Mouse (Mus musculus) limb, embryonic 15.5 days (tissue): ENCODE results near the gene Rab31. TPM values are rescaled to one million over a fixed set of nuclear protein-coding genes. Genes with fewer than 3 reads are reported as not detected.

Experiments used
- ATAC-seq: fragments of 200-750 bp; cut with Nextera tagmentation; 2 replicates; pipeline ENCODE4 v1.8.0; 2017; ENCODE audit warnings: low read depth, moderate TSS enrichment; ENCODE audit not compliant: insufficient number of reproducible peaks, low FRiP score, low TSS enrichment
- H3K27ac ChIP-seq: fragments of 300-500 bp; sonication (generic); 2 replicates; pipeline ENCODE4 v1.5.1; 2015; ENCODE audit warnings: moderate library complexity, mild to moderate bottlenecking, inconsistent platforms
- H3K27me3 ChIP-seq: fragments of 300-500 bp; sonication (generic); 2 replicates; pipeline ENCODE4 v1.6.1; 2015; ENCODE audit warnings: inconsistent platforms
- H3K36me3 ChIP-seq: fragments of 300-500 bp; sonication (generic); 2 replicates; pipeline ENCODE4 v1.6.1; 2015; ENCODE audit warnings: inconsistent platforms
- H3K4me1 ChIP-seq: fragments of 300-500 bp; sonication (generic); 2 replicates; pipeline ENCODE4 v1.6.1; 2015; ENCODE audit warnings: inconsistent platforms
- H3K4me2 ChIP-seq: fragments of 300-500 bp; sonication (generic); 2 replicates; pipeline ENCODE4 v1.6.1; 2015; ENCODE audit warnings: mild to moderate bottlenecking, inconsistent platforms
- H3K4me3 ChIP-seq: fragments of 300-500 bp; sonication (generic); 2 replicates; pipeline ENCODE4 v1.5.1; 2015; ENCODE audit warnings: mild to moderate bottlenecking, inconsistent platforms
- H3K9ac ChIP-seq: fragments of 300-500 bp; sonication (generic); 2 replicates; pipeline ENCODE4 v1.6.1; 2015; ENCODE audit warnings: inconsistent platforms
- H3K9me3 ChIP-seq: fragments of 300-500 bp; sonication (generic); 2 replicates; pipeline ENCODE4 v1.6.1; 2016; ENCODE audit warnings: inconsistent platforms
- WGBS: fragments of 180-500 bp; shearing (Covaris S2); methylation state at CpG from one replicate; pipeline ENCODE4 v1.1.7; 2015; 5-methylcytosine and 5-hydroxymethylcytosine counted together
- polyA plus RNA-seq: library from polyadenylated mRNA; unstranded; fragments of >200 nt; fragmentation: Nextera tagmentation; extraction: Ambion mirVana; gene quantifications from 2 replicates; pipeline ENCODE4 v1.2.1, GENCODE M21; 2015

Gene Rab31
- polyA plus RNA-seq, 1 experiment from 2014 or later, result 54.1 TPM

DNA sequence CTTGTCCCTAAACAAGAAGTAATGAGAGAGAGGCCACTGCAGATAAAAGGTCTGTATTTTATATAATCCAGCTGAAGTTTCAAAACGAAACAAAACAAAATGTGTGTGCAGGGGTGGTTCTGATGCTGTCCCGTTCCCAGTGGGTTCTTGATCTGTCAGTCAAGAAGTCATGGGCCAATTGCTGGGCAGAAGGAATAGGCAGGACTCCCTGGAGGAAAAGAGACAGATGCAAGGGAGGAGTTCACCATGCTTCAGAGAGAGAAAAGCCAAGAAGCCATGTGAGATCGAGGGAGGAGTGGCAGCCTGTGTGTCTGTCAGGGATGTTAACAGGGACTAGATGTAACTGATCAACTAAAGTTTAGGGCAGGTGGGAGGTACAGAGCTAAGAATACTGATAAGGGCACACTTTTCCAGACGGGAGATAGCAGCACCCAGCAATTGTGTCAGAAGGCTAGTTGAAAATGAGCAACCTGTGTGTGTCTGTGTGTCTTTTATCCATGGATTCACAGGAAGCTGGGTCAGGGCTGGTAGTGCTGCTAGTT, 54.8 kb downstream of the Rab31 start:
- WGBS, result 80% methylated on average over 4 of the region's 4 CpGs
- Histone ChIP-seq H3K36me3 (peaks cover 15% of the 10 kb centered on the region), H3K27ac (no peak overlapping the region), H3K4me1 (no peaks in the 10 kb centered on the region), H3K9me3 (no peaks in the 10 kb centered on the region), H3K9ac (no peak overlapping the region), H3K27me3 (no peaks in the 10 kb centered on the region), H3K4me3 (no peak overlapping the region), H3K4me2 (no peak overlapping the region)
- ATAC-seq, result no peak

DNA sequence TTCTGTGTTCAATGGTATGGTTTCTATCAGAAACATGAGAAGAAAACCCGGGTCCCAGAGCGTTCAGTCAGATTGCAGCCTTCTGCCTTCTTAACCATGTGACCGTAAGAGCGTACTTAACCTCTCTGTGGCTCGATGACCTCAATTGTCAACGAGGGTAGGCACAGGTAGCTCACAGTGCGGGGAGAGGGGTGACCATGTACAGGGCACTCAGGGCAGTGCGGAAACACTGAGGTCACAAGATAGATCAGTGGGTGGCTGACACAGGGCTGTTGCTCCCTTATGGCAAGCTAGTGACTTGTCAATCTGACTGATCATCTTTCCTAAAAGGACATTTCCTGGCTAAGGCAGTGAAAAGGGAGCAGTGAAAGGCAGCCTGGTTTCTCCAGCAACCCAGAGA, 58.5 kb downstream of the Rab31 start:
- no peak overlapping the region for H3K27ac ChIP-seq
- no peak overlapping the region for H3K9ac ChIP-seq
- H3K4me2 ChIP-seq, result no peak overlapping the region
- 86% methylated on average over 8 of the region's 8 CpGs for WGBS
- H3K27me3 ChIP-seq, result no peaks in the 10 kb centered on the region
- no peak for ATAC-seq
- H3K36me3 ChIP-seq, result peaks cover 22% of the 10 kb centered on the region
- H3K9me3 ChIP-seq, result no peaks in the 10 kb centered on the region
- H3K4me1 ChIP-seq, result no peaks in the 10 kb centered on the region
- no peak overlapping the region for H3K4me3 ChIP-seq

DNA sequence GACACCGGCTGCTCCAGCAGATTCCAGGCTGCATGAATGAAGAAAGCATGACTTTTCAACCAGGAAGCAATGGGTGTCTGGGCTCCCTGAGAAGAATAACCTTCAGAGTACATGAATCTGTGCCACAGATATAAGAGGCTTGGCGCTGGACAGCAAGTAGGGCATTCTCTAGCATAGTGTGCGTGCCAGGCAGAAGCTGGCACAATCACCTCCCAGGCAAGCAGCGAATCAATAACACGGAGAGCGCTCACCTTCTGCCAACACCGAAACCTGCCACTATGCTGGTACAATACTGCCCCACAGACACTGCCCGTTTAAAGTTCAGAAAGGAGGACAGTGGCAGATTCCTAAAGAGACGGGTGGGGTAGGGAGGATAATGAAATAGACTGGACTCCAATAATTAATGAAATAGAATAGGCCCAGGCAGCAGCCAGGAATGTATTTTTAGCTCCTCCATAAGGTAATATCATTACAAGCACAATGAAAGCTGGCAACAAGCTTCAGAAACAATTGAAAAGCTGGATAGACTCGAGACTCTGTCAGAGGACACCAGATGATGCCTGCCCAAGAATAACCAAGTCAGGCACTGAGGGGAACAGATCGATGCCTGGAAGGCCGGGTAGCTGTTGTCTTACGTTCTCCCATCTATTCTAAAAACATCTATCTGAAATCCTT, 59.6 kb downstream of the Rab31 start:
- no peak overlapping the region for H3K4me3 ChIP-seq
- no peak overlapping the region for H3K27ac ChIP-seq
- H3K9ac ChIP-seq, result no peak overlapping the region
- H3K36me3 ChIP-seq, result peaks cover 20% of the 10 kb centered on the region
- ATAC-seq, result no peak
- WGBS, result 92% methylated on average over 13 of the region's 13 CpGs
- no peak overlapping the region for H3K4me2 ChIP-seq
- H3K9me3 ChIP-seq, result no peaks in the 10 kb centered on the region
- no peaks in the 10 kb centered on the region for H3K27me3 ChIP-seq
- no peaks in the 10 kb centered on the region for H3K4me1 ChIP-seq

DNA sequence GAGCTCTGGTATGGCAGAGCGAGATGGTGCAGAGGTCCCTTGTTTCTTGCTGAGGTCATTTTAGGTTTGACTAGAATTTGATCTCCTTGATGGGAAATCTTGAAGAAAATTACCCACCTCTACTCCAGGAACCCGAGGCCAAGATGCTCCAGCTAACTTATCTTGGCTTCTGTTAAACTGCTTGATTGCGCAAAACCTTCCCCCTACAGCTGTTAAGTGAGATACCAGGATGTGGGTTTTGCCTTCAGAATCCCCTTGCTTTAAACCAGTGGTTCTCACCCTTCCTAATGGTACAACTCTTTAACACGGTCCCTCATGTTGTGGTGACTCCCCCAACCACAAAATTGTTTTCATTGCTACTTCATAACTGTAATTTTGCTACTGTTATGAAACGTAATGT, 60.8 kb downstream of the Rab31 start:
- Histone ChIP-seq H3K27ac (no peak overlapping the region), H3K4me1 (0 out of 2 replicates have a peak, but pooled peaks cover 3% of the 10 kb centered on the region), H3K9me3 (no peaks in the 10 kb centered on the region), H3K4me2 (no peak overlapping the region), H3K27me3 (no peaks in the 10 kb centered on the region), H3K4me3 (no peak overlapping the region), H3K36me3 (peaks cover 16% of the 10 kb centered on the region; the same call in 1 of the 2 replicates), H3K9ac (no peak overlapping the region)
- ATAC-seq, result no peak
- WGBS, result 93% methylated on average over 5 of the region's 5 CpGs

DNA sequence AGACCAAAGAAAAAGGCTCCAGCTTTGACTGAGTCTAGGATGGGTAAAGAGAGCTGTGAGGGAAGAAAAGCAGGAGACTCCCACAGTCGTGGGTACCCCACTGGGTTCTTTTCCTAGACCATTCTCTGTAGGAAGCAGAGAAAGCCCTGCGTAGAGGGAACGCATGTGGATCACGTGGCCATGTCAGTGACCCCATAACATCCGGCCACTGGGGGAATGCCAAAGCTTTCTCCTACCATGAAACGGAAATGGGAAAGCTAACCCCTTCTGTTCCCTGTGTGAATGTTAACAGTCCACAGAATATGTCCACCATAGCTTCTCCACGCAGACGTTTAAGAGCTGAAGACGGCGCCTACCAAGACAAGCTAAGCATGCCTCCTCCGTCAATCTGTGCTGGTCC, 62.0 kb downstream of the Rab31 start:
- H3K4me3 ChIP-seq, result no peak overlapping the region
- no peak overlapping the region for H3K4me2 ChIP-seq
- H3K9me3 ChIP-seq, result no peaks in the 10 kb centered on the region
- ATAC-seq, result no peak
- no peak overlapping the region for H3K9ac ChIP-seq
- H3K27ac ChIP-seq, result no peak overlapping the region
- H3K27me3 ChIP-seq, result no peaks in the 10 kb centered on the region
- peaks cover 16% of the 10 kb centered on the region; the same call in 1 of the 2 replicates for H3K36me3 ChIP-seq
- 0 out of 2 replicates have a peak, but pooled peaks cover 3% of the 10 kb centered on the region for H3K4me1 ChIP-seq
- 94% methylated on average over 11 of the region's 11 CpGs for WGBS

DNA sequence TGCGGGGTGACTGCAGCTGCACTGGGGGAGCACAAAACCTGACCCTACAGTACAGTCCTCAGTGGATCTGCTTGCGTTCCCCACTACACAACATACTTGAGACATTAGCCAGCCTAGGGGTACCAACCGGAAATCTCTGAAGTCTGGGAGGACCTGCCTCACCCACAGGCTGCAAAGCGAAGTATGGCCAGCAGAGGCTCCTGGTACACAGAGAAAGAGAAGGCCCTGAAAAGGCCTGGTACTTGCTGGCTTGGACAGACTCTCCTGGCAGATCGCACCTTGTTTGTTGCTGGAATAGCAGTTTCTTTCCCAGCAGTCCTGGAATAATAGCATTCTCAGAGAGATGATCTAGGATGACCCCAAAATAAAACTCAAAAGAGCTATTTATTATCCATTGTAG, 66.3 kb downstream of the Rab31 start:
- Histone ChIP-seq H3K4me3 (no peak overlapping the region), H3K36me3 (0 out of 2 replicates have a peak, but pooled peaks cover 3% of the 10 kb centered on the region), H3K9ac (no peak overlapping the region), H3K4me1 (peaks cover 22% of the 10 kb centered on the region), H3K27ac (no peak overlapping the region), H3K9me3 (no peaks in the 10 kb centered on the region), H3K27me3 (no peaks in the 10 kb centered on the region), H3K4me2 (no peak overlapping the region)
- 85% methylated on average over 5 of the region's 5 CpGs for WGBS
- no peak for ATAC-seq

DNA sequence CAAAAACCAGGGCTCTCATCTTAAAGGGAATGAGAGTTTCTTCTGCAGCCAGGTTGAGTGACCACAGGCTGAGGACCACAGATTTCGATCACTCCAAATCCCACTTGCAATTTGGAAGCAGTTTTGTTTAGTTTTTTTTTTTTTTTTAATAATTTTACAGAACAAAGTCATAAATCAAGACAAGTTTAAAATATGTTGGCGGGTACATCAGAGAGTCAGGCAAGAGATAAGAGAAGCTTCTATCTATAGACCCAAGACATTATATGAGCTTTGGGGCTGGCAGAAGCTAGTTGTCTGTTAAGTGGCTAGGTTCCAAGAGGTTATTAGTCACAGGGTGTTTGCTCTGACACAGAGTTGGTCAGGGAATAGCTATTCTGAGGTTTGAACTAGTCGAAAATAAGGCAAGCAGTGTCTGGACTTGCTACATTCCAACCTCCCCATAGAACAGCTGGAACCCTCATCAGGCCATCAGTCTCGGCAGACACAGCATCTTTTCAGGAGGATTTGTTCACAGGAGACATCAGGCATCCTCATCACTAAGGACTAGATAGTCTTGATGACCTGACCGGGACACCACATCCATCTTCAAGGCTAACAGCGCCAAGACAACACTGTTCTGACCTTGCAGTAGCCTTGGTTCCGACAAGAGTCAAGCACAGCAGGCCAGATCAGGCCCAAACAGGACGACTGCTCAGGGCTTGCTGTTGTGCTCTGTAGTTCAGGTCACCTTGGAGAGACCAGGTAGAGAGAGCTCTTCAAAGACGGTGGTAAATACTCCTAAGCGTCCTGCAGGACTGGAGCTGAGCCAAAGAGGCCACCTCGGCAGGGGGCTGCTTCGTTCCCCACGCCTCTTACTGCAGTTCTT, 68.8 kb downstream of the Rab31 start:
- H3K9ac ChIP-seq, result no peak overlapping the region
- 69% methylated on average over 13 of the region's 13 CpGs for WGBS
- H3K9me3 ChIP-seq, result no peaks in the 10 kb centered on the region
- ATAC-seq, result no peak
- peaks cover 27% of the 10 kb centered on the region for H3K4me1 ChIP-seq
- no peak overlapping the region for H3K4me3 ChIP-seq
- no peak overlapping the region for H3K4me2 ChIP-seq
- no peak overlapping the region for H3K27ac ChIP-seq
- H3K36me3 ChIP-seq, result no peaks in the 10 kb centered on the region
- H3K27me3 ChIP-seq, result no peaks in the 10 kb centered on the region

DNA sequence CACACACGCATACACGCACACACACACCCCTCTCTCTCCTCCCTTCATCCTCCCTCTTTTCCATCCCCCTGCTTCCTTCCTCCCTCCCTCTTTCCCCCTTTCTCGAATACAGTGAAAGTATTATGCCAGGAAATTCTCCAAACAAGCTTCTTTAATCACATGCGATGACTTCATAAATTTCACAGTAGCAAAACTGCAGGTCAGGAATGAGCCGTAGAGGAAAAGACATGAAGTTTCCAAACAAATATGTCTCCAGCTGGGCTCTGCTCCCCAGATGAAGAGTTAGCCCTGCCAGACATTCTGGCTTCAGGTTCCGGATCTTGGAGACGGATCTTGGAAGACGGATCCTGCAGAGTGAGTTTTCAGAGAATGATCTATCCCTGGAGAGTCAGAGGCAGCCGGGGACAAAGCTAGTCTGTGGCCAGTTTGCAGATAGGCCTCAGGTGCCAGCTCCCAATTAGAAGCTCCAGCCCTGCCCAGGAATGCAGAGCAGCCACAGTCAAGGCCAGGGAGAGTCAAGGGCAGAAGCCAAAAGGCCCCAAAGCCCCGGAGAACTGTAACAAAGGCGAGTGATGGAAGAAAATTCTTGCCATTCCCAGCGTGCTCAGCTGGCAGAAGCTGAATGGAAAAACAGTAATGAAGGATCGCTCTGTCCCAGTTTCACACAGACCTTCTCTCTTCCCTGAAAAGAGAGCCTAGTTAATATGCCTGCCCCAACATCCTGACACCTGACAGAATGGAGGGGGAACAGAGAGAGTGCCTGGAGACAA, 70.6 kb downstream of the Rab31 start:
- Histone ChIP-seq H3K4me1 (peaks cover 32% of the 10 kb centered on the region), H3K9me3 (no peaks in the 10 kb centered on the region), H3K9ac (no peak overlapping the region), H3K4me3 (no peak overlapping the region), H3K27ac (peak overlapping the region; percentile 87), H3K4me2 (peak overlapping the region; percentile 23), H3K27me3 (no peaks in the 10 kb centered on the region), H3K36me3 (no peaks in the 10 kb centered on the region)
- WGBS, result 29% methylated on average over 13 of the region's 13 CpGs
- peak; percentile 79 for ATAC-seq

DNA sequence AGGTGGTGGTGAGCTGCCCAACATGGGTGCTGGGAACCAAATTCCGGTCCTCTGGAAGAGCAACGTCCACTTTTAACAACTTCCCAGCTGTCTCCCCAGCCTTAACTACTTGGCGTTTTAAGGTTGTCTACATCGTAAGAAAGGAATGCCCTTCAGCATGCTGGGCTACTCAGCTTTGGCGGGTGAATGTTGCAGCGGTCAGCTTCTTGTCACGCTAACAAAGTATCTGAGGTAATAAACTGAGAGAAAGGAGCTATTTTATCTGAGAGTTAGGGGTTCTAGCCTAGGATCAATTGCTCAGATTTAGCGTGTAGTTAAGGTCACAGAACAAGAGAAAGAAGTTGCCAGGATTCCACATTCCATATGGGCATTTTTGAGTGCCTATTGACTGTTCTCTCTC, 71.2 kb downstream of the Rab31 start:
- Histone ChIP-seq H3K4me2 (peak overlapping the region; percentile 23), H3K4me1 (peaks cover 32% of the 10 kb centered on the region)

DNA sequence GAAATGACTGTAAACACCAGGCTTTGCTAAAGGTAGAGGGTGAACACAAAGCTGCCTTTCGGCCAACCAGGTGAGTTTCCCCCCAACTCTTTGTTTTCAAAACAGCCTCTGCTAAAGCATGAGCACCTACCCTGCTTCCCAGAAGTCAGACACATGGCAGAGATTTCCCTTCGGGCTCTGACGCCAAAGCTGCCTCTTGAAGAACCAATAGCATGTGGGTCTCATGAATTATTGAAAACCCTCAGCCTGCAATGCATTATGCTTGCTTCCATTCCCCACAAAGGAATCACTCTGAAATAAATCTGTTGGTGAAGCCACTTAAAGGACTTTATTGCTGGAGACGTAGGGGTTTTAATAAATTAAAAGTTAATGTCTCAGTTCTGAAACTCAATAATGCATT, 72.5 kb downstream of the Rab31 start:
- no peak for ATAC-seq
- Histone ChIP-seq H3K9ac (no peak overlapping the region), H3K27me3 (no peaks in the 10 kb centered on the region), H3K4me2 (no peak overlapping the region), H3K9me3 (no peaks in the 10 kb centered on the region), H3K36me3 (0 out of 2 replicates have a peak, but pooled peaks cover 4% of the 10 kb centered on the region), H3K4me3 (no peak overlapping the region), H3K4me1 (peaks cover 32% of the 10 kb centered on the region), H3K27ac (no peak overlapping the region)
- 64% methylated on average over 4 of the region's 4 CpGs for WGBS

More for the DNA sequence above, 71.2 kb downstream of the Rab31 start:
- Histone ChIP-seq H3K9me3 (no peaks in the 10 kb centered on the region), H3K36me3 (no peaks in the 10 kb centered on the region), H3K9ac (no peak overlapping the region), H3K27ac (peak overlapping the region; percentile 87), H3K4me3 (no peak overlapping the region), H3K27me3 (no peaks in the 10 kb centered on the region)
- 57% methylated on average over 8 of the region's 8 CpGs for WGBS
- ATAC-seq, result no peak

DNA sequence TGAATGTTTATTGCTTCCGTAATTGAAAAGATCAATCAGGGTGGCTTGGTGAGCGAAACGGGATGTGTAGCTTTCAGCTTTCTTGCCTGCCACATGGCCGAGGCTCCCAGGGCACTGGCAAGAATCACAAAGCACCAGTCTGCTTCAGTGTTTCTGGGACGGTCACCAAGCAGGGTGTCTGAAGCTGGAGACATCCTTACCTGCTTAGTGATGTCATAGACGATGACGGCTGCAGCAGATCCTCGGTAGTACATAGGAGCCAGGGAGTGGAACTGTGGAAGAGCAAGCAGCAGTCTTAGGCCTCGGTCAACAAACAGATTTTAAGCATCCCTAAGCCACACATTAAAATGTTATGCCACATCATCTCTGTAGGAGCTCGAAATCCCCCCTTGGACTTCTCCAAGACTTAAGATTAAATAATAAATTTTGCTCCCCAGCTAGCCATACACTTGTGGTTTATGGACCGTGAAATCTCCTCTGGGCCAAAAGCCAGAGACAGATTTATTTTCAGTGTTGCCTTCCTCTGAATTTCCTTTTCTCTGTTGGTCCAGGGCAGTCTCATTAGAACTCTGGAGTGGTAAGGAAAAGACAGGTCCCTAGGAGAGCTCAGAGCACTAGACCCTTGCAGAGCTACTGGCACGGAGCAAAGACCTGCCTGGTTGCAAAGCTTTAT, 74.6 kb downstream of the Rab31 start:
- H3K27ac ChIP-seq, result no peak overlapping the region
- 57% methylated on average over 12 of the region's 12 CpGs for WGBS
- H3K4me2 ChIP-seq, result no peak overlapping the region
- H3K4me1 ChIP-seq, result peaks cover 26% of the 10 kb centered on the region
- 0 out of 2 replicates have a peak, but pooled peaks cover 4% of the 10 kb centered on the region for H3K36me3 ChIP-seq
- no peak overlapping the region for H3K9ac ChIP-seq
- H3K27me3 ChIP-seq, result no peaks in the 10 kb centered on the region
- H3K9me3 ChIP-seq, result no peaks in the 10 kb centered on the region
- no peak for ATAC-seq
- H3K4me3 ChIP-seq, result no peak overlapping the region
